Mouse (Mus musculus): ENCODE measurements around the gene Slc25a34.

DNA sequence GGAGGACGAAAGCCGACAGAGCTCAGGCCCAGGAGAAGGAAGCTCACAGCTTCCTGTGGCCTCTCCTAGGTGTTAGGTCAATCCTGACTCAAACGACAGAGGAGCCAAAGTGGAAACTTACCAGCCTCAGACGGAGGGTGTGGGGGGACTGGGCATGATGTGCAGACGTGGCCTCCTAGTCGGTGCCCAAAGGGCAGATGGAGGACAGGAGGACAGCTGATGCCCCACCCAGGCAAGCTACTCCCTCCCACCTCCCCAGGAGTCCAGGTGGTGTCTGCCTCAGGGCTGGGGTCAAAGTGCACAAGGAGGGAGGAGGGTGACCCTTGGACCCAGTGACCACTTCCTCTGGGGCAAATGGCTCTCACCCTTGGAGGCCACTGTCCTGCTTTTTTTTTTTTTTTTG is 52.3 kb downstream of the Slc25a34 start:
- TF ChIP-seq CTCF (IDR thresholded peaks at IDR 0.05; ENCODE audit: borderline replicate concordance, extremely low read depth, insufficient read depth, insufficient read length) (no peak), POLR2A (IDR thresholded peaks at IDR 0.05; ENCODE audit: borderline replicate concordance, extremely low read depth, insufficient read depth, insufficient read length, poor library complexity, severe bottlenecking) (no peak)
